Mouse (Mus musculus) stomach, postnatal 0 days (tissue): ENCODE data around the gene Milr1.

Experiments
- CTCF ChIP-seq: IDR thresholded peaks from 2 replicates; pipeline ENCODE4 v1.5.1; 2016; ENCODE audit warnings: antibody characterized with exemption, low read depth, mild to moderate bottlenecking, moderate library complexity
- EP300 ChIP-seq: optimal IDR thresholded peaks from 2 replicates; pipeline ENCODE3; 2016; ENCODE audit warnings: antibody characterized with exemption

GRCm38 (mm10) chr11:106762800-106763185 lies 11.8 kb downstream of the Milr1 start:
- TF ChIP-seq CTCF (no peak), EP300 (no peak)
